Mouse (Mus musculus) Muller cell, postnatal 12 days (primary cell): ENCODE data around the gene Camk1d.
"Not testable (repeated sequence)": the region's sequence is repeated elsewhere in the genome, so short reads cannot be mapped to it uniquely, and the experiment has no call there.

Experiments used
- DNase-seq: peaks from one replicate; pipeline ENCODE4 v3.0.0-alpha.2; 2015; ENCODE audit errors: inconsistent ontology term

Camk1d gene

GRCm38 (mm10) chr2:5249199-5249598, 465.1 kb downstream of the Camk1d start:
- not testable (repeated sequence) for DNase-seq
